Mouse (Mus musculus) cerebellum, postnatal 25 days (tissue): Measurements from ENCODE around the gene Aamp.

Experiments used
- DNase-seq, 2 experiments: peaks; one replicate each; pipeline ENCODE4 v3.0.0; 2021; ENCODE audit warnings: mixed read lengths in 2 of 2

The Aamp gene

GRCm38 (mm10) chr1:74300347-74301110, 16.0 kb upstream of the Aamp start:
- no peak for DNase-seq

- peak; percentile 63 to 75 for DNase-seq
These were observed 14.5 kb upstream of the Aamp start for GRCm38 (mm10) chr1:74298996-74299395.

- no peak for DNase-seq
These were observed 13.7 kb upstream of the Aamp start for GRCm38 (mm10) chr1:74298157-74298750.

- peak in 1 of 2 experiments; percentile 10 for DNase-seq
These were observed 12.7 kb upstream of the Aamp start for GRCm38 (mm10) chr1:74297269-74297668.

- peak in 1 of 2 experiments; percentile 41 for DNase-seq
These were observed 11.9 kb upstream of the Aamp start for GRCm38 (mm10) chr1:74296477-74296876.

- peak; percentile 82 to 87 for DNase-seq
These were observed 11.1 kb upstream of the Aamp start for GRCm38 (mm10) chr1:74295456-74296171.

GRCm38 (mm10) chr1:74294733-74295455, 10.4 kb upstream of the Aamp start:
- DNase-seq: peak in 1 of 2 experiments; percentile 60

- DNase-seq: peak in 1 of 2 experiments; percentile 17
These were observed 9.6 kb upstream of the Aamp start for GRCm38 (mm10) chr1:74294090-74294643.

GRCm38 (mm10) chr1:74293306-74293960, 8.9 kb upstream of the Aamp start:
- DNase-seq: peak in 1 of 2 experiments; percentile 8

- peak in 1 of 2 experiments; percentile 6 for DNase-seq
These were observed 7.9 kb upstream of the Aamp start for GRCm38 (mm10) chr1:74292331-74293020.

- peak in 1 of 2 experiments; percentile 65 for DNase-seq
These were observed 5.6 kb upstream of the Aamp start for GRCm38 (mm10) chr1:74290141-74290540.

GRCm38 (mm10) chr1:74289740-74290139, 5.2 kb upstream of the Aamp start:
- DNase-seq: no peak

GRCm38 (mm10) chr1:74289248-74289647, 4.7 kb upstream of the Aamp start:
- no peak for DNase-seq

GRCm38 (mm10) chr1:74288327-74288726, 3.8 kb upstream of the Aamp start:
- DNase-seq: no peak

GRCm38 (mm10) chr1:74286869-74287607, 2.5 kb upstream of the Aamp start:
- peak in 1 of 2 experiments; percentile 48 for DNase-seq

- DNase-seq: no peak
These were observed 873 bp upstream of the Aamp start for GRCm38 (mm10) chr1:74285212-74286010.

- DNase-seq: peak in 1 of 2 experiments; percentile 70
These were observed 663 bp downstream of the Aamp start for GRCm38 (mm10) chr1:74283686-74284463.

GRCm38 (mm10) chr1:74282896-74283625, 1.5 kb downstream of the Aamp start:
- no peak for DNase-seq
